Mouse (Mus musculus) MEL (cell line): ENCODE results near the gene Grik5. TPM values are rescaled to one million over a fixed set of nuclear protein-coding genes. Genes with fewer than 3 reads are reported as not detected.

Source experiments
- DNase-seq: peaks from one replicate; pipeline ENCODE4 v3.0.0; 2011; ENCODE audit warnings: low read depth, low spot score
- H3K27ac ChIP-seq: 2 replicates; pipeline ENCODE4 v1.5.1; 2012; ENCODE audit warnings: low read depth, mild to moderate bottlenecking, control low read depth, low read length, moderate library complexity; ENCODE audit not compliant: control insufficient read depth
- H3K27me3 ChIP-seq, 2 experiments: fragments of 150-350 bp in 1 of 2; sonication (generic) in 1 of 2; 2 replicates each; pipeline ENCODE4 v1.6.1; 2012; ENCODE audit warnings: low read length in 2 of 2, mild to moderate bottlenecking in 2 of 2, improper control_type of control experiment in 1 of 2, moderate library complexity in 1 of 2; ENCODE audit not compliant: insufficient read depth in 2 of 2, control insufficient read depth in 1 of 2
- H3K36me3 ChIP-seq, 2 experiments: 2 replicates each; pipeline ENCODE4 v1.6.1; 2012 to 2014; ENCODE audit warnings: low read length in 2 of 2, improper control_type of control experiment in 1 of 2, inconsistent platforms in 1 of 2, mild to moderate bottlenecking in 1 of 2; ENCODE audit not compliant: insufficient read depth in 2 of 2, control insufficient read depth in 1 of 2
- H3K4me1 ChIP-seq, 2 experiments: fragments of 150-350 bp in 1 of 2; sonication (generic) in 1 of 2; 2 replicates each; pipeline ENCODE4 v1.6.1; 2012; ENCODE audit warnings: low read length in 2 of 2, improper control_type of control experiment in 1 of 2, mild to moderate bottlenecking in 1 of 2; ENCODE audit not compliant: insufficient read depth in 2 of 2, control insufficient read depth in 1 of 2
- H3K4me3 ChIP-seq, 2 experiments: fragments of 150-350 bp in 1 of 2; sonication (generic) in 1 of 2; 2 replicates each; pipeline ENCODE4 v1.5.1; 2012; ENCODE audit warnings: low read depth in 2 of 2, low read length in 2 of 2, mild to moderate bottlenecking in 2 of 2, moderate library complexity in 2 of 2, control low read depth in 1 of 2, improper control_type of control experiment in 1 of 2; ENCODE audit not compliant: control insufficient read depth in 1 of 2, insufficient read depth in 1 of 2
- H3K79me2 ChIP-seq: 2 replicates; pipeline ENCODE4 v1.6.1; 2012; ENCODE audit warnings: mild to moderate bottlenecking, low read length, moderate library complexity; ENCODE audit not compliant: control insufficient read depth, poor library complexity, insufficient read depth
- H3K9ac ChIP-seq: 2 replicates; pipeline ENCODE4 v1.6.1; 2012; ENCODE audit warnings: low read depth, mild to moderate bottlenecking, control low read depth, low read length, moderate library complexity; ENCODE audit not compliant: control insufficient read depth, poor library complexity, severe bottlenecking
- H3K9me3 ChIP-seq: fragments of 150-350 bp; sonication (generic); replicated peaks from 2 replicates; pipeline ENCODE4 v1.6.1; 2012; ENCODE audit warnings: mild to moderate bottlenecking, low read length, improper control_type of control experiment, moderate library complexity; ENCODE audit not compliant: insufficient read depth
- BHLHE40 ChIP-seq: IDR thresholded peaks from 2 replicates; pipeline ENCODE4 v1.6.1; 2012; ENCODE audit warnings: low read depth, mild to moderate bottlenecking, inconsistent platforms, low read length, improper control_type of control experiment, borderline replicate concordance
- CHD1 ChIP-seq: IDR thresholded peaks from 2 replicates; pipeline ENCODE4 v1.6.1; 2012; ENCODE audit warnings: low read depth, mild to moderate bottlenecking, inconsistent platforms, low read length, improper control_type of control experiment
- CTCF ChIP-seq, 3 experiments: IDR thresholded peaks in 2 of 3; conservative IDR thresholded peaks in 1 of 3; 2 replicates each; pipeline ENCODE4 v1.5.1; 2011 to 2012; ENCODE audit warnings: low read length in 3 of 3, low read depth in 2 of 3, mild to moderate bottlenecking in 2 of 3, improper control_type of control experiment in 1 of 3, inconsistent platforms in 1 of 3, mixed read lengths in 1 of 3, moderate library complexity in 1 of 3; ENCODE audit not compliant: control insufficient read depth in 1 of 3, insufficient read depth in 1 of 3, poor library complexity in 1 of 3, severe bottlenecking in 1 of 3
- E2F4 ChIP-seq: IDR thresholded peaks from 2 replicates; pipeline ENCODE4 v1.6.1; 2011; ENCODE audit warnings: low read depth, low read length, improper control_type of control experiment, borderline replicate concordance
- ELF1 ChIP-seq: IDR thresholded peaks from 2 replicates; pipeline ENCODE4 v1.6.1; 2014; ENCODE audit warnings: low read depth, mild to moderate bottlenecking, inconsistent platforms, low read length, improper control_type of control experiment, moderate library complexity
- ETS1 ChIP-seq: IDR thresholded peaks from 2 replicates; pipeline ENCODE4 v1.6.1; 2012; ENCODE audit warnings: low read depth, mild to moderate bottlenecking, inconsistent platforms, low read length, improper control_type of control experiment, moderate library complexity
- GABPA ChIP-seq: IDR thresholded peaks from 2 replicates; pipeline ENCODE4 v1.6.1; 2012; ENCODE audit warnings: low read depth, mild to moderate bottlenecking, inconsistent platforms, low read length, improper control_type of control experiment, moderate library complexity
- GATA1 ChIP-seq: IDR thresholded peaks from 2 replicates; pipeline ENCODE4 v1.6.1; 2011; ENCODE audit warnings: low read depth, low read length, improper control_type of control experiment
- HCFC1 ChIP-seq: IDR thresholded peaks from 2 replicates; pipeline ENCODE4 v1.6.1; 2012; ENCODE audit warnings: low read depth, mild to moderate bottlenecking, inconsistent platforms, low read length, improper control_type of control experiment, moderate library complexity
- JUND ChIP-seq: IDR thresholded peaks from 2 replicates; pipeline ENCODE4 v1.6.1; 2011; ENCODE audit warnings: low read depth, mild to moderate bottlenecking, improper control_type of control experiment, low read length
- KAT2A ChIP-seq: conservative IDR thresholded peaks from 2 replicates; pipeline ENCODE4 v1.6.1; 2012; ENCODE audit warnings: low read depth, low read length, improper control_type of control experiment, inconsistent platforms
- MAFK ChIP-seq: IDR thresholded peaks from 2 replicates; pipeline ENCODE4 v1.6.1; 2011; ENCODE audit warnings: low read depth, mild to moderate bottlenecking, low read length, improper control_type of control experiment, borderline replicate concordance
- MAX ChIP-seq: IDR thresholded peaks from 2 replicates; pipeline ENCODE4 v1.6.1; 2011; ENCODE audit warnings: low read length, improper control_type of control experiment
- MAZ ChIP-seq: IDR thresholded peaks from 2 replicates; pipeline ENCODE4 v1.6.1; 2012; ENCODE audit warnings: low read depth, mild to moderate bottlenecking, inconsistent platforms, low read length, improper control_type of control experiment
- MEF2A ChIP-seq: IDR thresholded peaks from 2 replicates; pipeline ENCODE4 v1.6.1; 2014; ENCODE audit warnings: low read depth, mild to moderate bottlenecking, inconsistent platforms, low read length, improper control_type of control experiment; ENCODE audit not compliant: poor library complexity, insufficient replicate concordance, severe bottlenecking; ENCODE audit errors: extremely low read depth
- MXI1 ChIP-seq: IDR thresholded peaks from 2 replicates; pipeline ENCODE4 v1.6.1; 2011; ENCODE audit warnings: mild to moderate bottlenecking, low read depth, low read length, improper control_type of control experiment
- MYB ChIP-seq: IDR thresholded peaks from 2 replicates; pipeline ENCODE4 v1.6.1; 2011; ENCODE audit warnings: mild to moderate bottlenecking, low read depth, low read length, improper control_type of control experiment
- MYC ChIP-seq: IDR thresholded peaks from 2 replicates; pipeline ENCODE4 v1.6.1; 2011; ENCODE audit warnings: low read depth, mild to moderate bottlenecking, low read length, improper control_type of control experiment, moderate library complexity
- NELFE ChIP-seq: IDR thresholded peaks from 2 replicates; pipeline ENCODE4 v1.6.1; 2011; ENCODE audit warnings: low read depth, low read length, improper control_type of control experiment
- NRF1 ChIP-seq: IDR thresholded peaks from 2 replicates; pipeline ENCODE4 v1.6.1; 2014; ENCODE audit warnings: low read depth, mild to moderate bottlenecking, inconsistent platforms, low read length, improper control_type of control experiment, moderate library complexity; ENCODE audit not compliant: poor library complexity, insufficient read depth, severe bottlenecking
- POLR2A ChIP-seq, 2 experiments: IDR thresholded peaks; 2 replicates each; pipeline ENCODE4 v1.6.1; 2011 to 2012; ENCODE audit warnings: low read length in 2 of 2, mild to moderate bottlenecking in 2 of 2, control low read depth in 1 of 2, improper control_type of control experiment in 1 of 2, low read depth in 1 of 2, moderate library complexity in 1 of 2; ENCODE audit not compliant: control insufficient read depth in 1 of 2, insufficient read depth in 1 of 2, poor library complexity in 1 of 2
- POLR2AphosphoS5 ChIP-seq: IDR thresholded peaks from 2 replicates; pipeline ENCODE4 v1.6.1; 2012; ENCODE audit warnings: low read depth, borderline replicate concordance, mild to moderate bottlenecking, inconsistent platforms, low read length, moderate library complexity, mixed read lengths
- RAD21 ChIP-seq: IDR thresholded peaks from 2 replicates; pipeline ENCODE4 v1.6.1; 2011; ENCODE audit warnings: mild to moderate bottlenecking, low read depth, low read length, improper control_type of control experiment
- RCOR1 ChIP-seq: IDR thresholded peaks from 2 replicates; pipeline ENCODE4 v1.6.1; 2012; ENCODE audit warnings: low read depth, mild to moderate bottlenecking, inconsistent platforms, low read length, improper control_type of control experiment
- SMC3 ChIP-seq: IDR thresholded peaks from 2 replicates; pipeline ENCODE4 v1.6.1; 2011; ENCODE audit warnings: low read depth, low read length, improper control_type of control experiment
- TBP ChIP-seq: IDR thresholded peaks from 2 replicates; pipeline ENCODE4 v1.8.0; 2011; ENCODE audit warnings: low read depth, low read length, improper control_type of control experiment
- USF1 ChIP-seq: IDR thresholded peaks from 2 replicates; pipeline ENCODE4 v1.6.1; 2014; ENCODE audit warnings: low read depth, mild to moderate bottlenecking, inconsistent platforms, low read length, improper control_type of control experiment, moderate library complexity
- USF2 ChIP-seq, 2 experiments: IDR thresholded peaks; 2 replicates each; pipeline ENCODE4 v1.6.1; 2011 to 2012; ENCODE audit warnings: improper control_type of control experiment in 2 of 2, low read length in 2 of 2, borderline replicate concordance in 1 of 2, inconsistent platforms in 1 of 2, low read depth in 1 of 2, mild to moderate bottlenecking in 1 of 2; ENCODE audit not compliant: insufficient read depth in 1 of 2
- ZC3H11A ChIP-seq: IDR thresholded peaks from 2 replicates; pipeline ENCODE4 v1.6.1; 2012; ENCODE audit warnings: low read depth, mild to moderate bottlenecking, inconsistent platforms, low read length, improper control_type of control experiment
- ZNF384 ChIP-seq: IDR thresholded peaks from 2 replicates; pipeline ENCODE4 v1.6.1; 2012; ENCODE audit warnings: low read depth, mild to moderate bottlenecking, inconsistent platforms, low read length, improper control_type of control experiment
- polyA plus RNA-seq, 2 experiments: library from polyadenylated mRNA; stranded (reverse) in 1 of 2; unstranded in 1 of 2; fragments of >175 nt in 1 of 2; fragments of >200 nt in 1 of 2; gene quantifications; 2 replicates each; pipeline versions ENCODE4 v1.2.1 to v1.2.4; 2012; ENCODE audit warnings: low replicate concordance in 2 of 2, low read depth in 1 of 2; ENCODE audit not compliant: insufficient read length in 2 of 2, insufficient read depth in 1 of 2, missing spikeins in 1 of 2
- total RNA-seq: library from RNA; depleted of rRNA; stranded (reverse); fragments of 300-350 nt; gene quantifications from 2 replicates; pipeline ENCODE4 v1.2.3, GENCODE M21; 2012

Grik5 gene
- total and polyA plus RNA-seq, 3 experiments = 3.5 to 22.0 TPM; not detected in 1

- no peak for TF ChIP-seq POLR2AphosphoS5
- TF ChIP-seq BHLHE40 = no peak
- TF ChIP-seq GATA1 = no peak
- no peak for TF ChIP-seq MYB
Observed at GRCm38 (mm10) chr7:24971972-24972893, 99.9 kb downstream of the Grik5 start, which contains the start of gene Rabac1 (continued).

- peak overlapping the region; percentile 29; the same call in 1 of the 2 replicates for H3K27ac ChIP-seq
- peak; percentile 79 for DNase-seq
- TF ChIP-seq HCFC1 (0 out of 2 replicates have a peak, but pooled peaks have one; percentile 26), USF2 (IDR thresholded peaks at IDR 0.05; ENCODE audit: borderline replicate concordance in 1 of 2, insufficient read depth in 1 of 2, low read depth in 1 of 2, low read length in 2 of 2) (no peak), GATA1 (no peak), BHLHE40 (no peak), E2F4 (no peak), TBP (no peak), POLR2A (IDR thresholded peaks at IDR 0.05; ENCODE audit: control insufficient read depth in 1 of 2, insufficient read depth in 1 of 2, low read depth in 1 of 2, low read length in 2 of 2, poor library complexity in 1 of 2) (0 out of 4 replicates have a peak, but pooled peaks of 1 of the 2 experiments have one; percentile 10), SMC3 (peak; percentile 73), ELF1 (no peak), MYC (no peak), MAZ (peak; percentile 54; the same call in 1 of the 2 replicates), CHD1 (no peak), MAFK (no peak), USF1 (no peak), CTCF (IDR thresholded peaks at IDR 0.05 in 2 of 3, conservative IDR thresholded peaks at IDR 0.05 in 1 of 3; ENCODE audit: control insufficient read depth in 1 of 3, insufficient read depth in 1 of 3, low read depth in 2 of 3, low read length in 3 of 3, poor library complexity in 1 of 3, severe bottlenecking in 1 of 3) (peak; percentile 51 to 81 (median 74)), NRF1 (no peak), MAX (0 out of 2 replicates have a peak, but pooled peaks have one; percentile 18), MYB (no peak), KAT2A (no peak), RCOR1 (no peak), RAD21 (peak; percentile 50), JUND (no peak), GABPA (no peak), ZNF384 (no peak), MXI1 (peak; percentile 22; the same call in 1 of the 2 replicates), ZC3H11A (peak; percentile 8; the same call in 1 of the 2 replicates), NELFE (no peak), ETS1 (no peak), POLR2AphosphoS5 (no peak), MEF2A (no peak)
Observed at GRCm38 (mm10) chr7:24971261-24971971, 100.7 kb downstream of the Grik5 start.

More at GRCm38 (mm10) chr7:24971261-24971971, 100.7 kb downstream of the Grik5 start:
- Histone ChIP-seq H3K36me3 (peaks cover 0 to 21% of the 10 kb centered on the region in 2 experiments; a peak in 2 of 4 replicates), H3K4me3 (peak overlapping the region; percentile 75 to 78), H3K9ac (peak overlapping the region; percentile 58), H3K9me3 (no peaks in the 10 kb centered on the region), H3K79me2 (peaks cover 6% of the 10 kb centered on the region; the same call in 1 of the 2 replicates), H3K27me3 (no peaks in the 10 kb centered on the region), H3K4me1 (peaks cover 7 to 20% of the 10 kb centered on the region in 2 experiments)
